Mouse (Mus musculus): Measurements from ENCODE around the gene Ifna12. TPM values are rescaled to one million over a fixed set of nuclear protein-coding genes. Genes with fewer than 3 reads are reported as not detected.
"Not testable (repeated sequence)": the region's sequence is repeated elsewhere in the genome, so short reads cannot be mapped to it uniquely, and the experiment has no call there.

Gene Ifna12
- not detected for total RNA-seq (2021)
- long read RNA-seq, experiment 1, result 0 reads
- long read RNA-seq, experiment 2, result 0 reads

- DNase-seq (ENCODE audit: low spot score in 2 of 2), result no peak
Measured at GRCm38 (mm10) chr4:88603276-88603675, at the start of gene Ifna12. TSS of gene Ifna12 (minus strand) at chr4:88603376.

GRCm38 (mm10) chr4:88644359-88644758, 41.2 kb upstream of the Ifna12 start, which contains the start of gene Ifna13:
TSS of gene Ifna13 (minus strand) at chr4:88644459.
- DNase-seq (ENCODE audit: low spot score in 2 of 2), result no peak

- no peak for DNase-seq (ENCODE audit: low spot score in 2 of 2)
Measured at GRCm38 (mm10) chr4:88642526-88642925, 39.4 kb upstream of the Ifna12 start.

GRCm38 (mm10) chr4:88641077-88641831, 38.1 kb upstream of the Ifna12 start:
- DNase-seq (ENCODE audit: low spot score in 2 of 2), result peak; percentile 91 to 94

GRCm38 (mm10) chr4:88640704-88641076, 37.5 kb upstream of the Ifna12 start:
- DNase-seq (ENCODE audit: low spot score in 2 of 2), result no peak

GRCm38 (mm10) chr4:88634311-88634710, 31.1 kb upstream of the Ifna12 start, which contains the start of gene C87499:
TSS of gene C87499 (minus strand) at chr4:88634411.
- DNase-seq (ENCODE audit: low spot score in 2 of 2), result no peak

- no peak for DNase-seq (ENCODE audit: low spot score in 2 of 2)
Measured at GRCm38 (mm10) chr4:88592285-88592684, 10.9 kb downstream of the Ifna12 start, which contains the start of gene Ifna9. TSS of gene Ifna9 (minus strand) at chr4:88592385.

GRCm38 (mm10) chr4:88571698-88572097, 31.5 kb downstream of the Ifna12 start, which contains the start of gene Ifna14:
TSS of gene Ifna14 (minus strand) at chr4:88571798.
- DNase-seq (ENCODE audit: low spot score in 2 of 2), result no peak

GRCm38 (mm10) chr4:88561791-88562190, 41.4 kb downstream of the Ifna12 start:
- DNase-seq (ENCODE audit: low spot score in 2 of 2), result no peak

- not testable (repeated sequence) for DNase-seq (ENCODE audit: low spot score in 2 of 2)
Measured at GRCm38 (mm10) chr4:88558145-88558544, 45.0 kb downstream of the Ifna12 start, which contains the start of gene Ifna15. TSS of gene Ifna15 (minus strand) at chr4:88558245.

Other genes with a start within 250 kb of the Ifna12 start
- gene Hacd4, start 164.4 kb downstream of the Ifna12 start, total RNA-seq (2021), result 1 to 10 TPM; 1.8 to 3.0 TPM
- gene Ifnb1, start 80.6 kb downstream of the Ifna12 start, total RNA-seq (2021), result not detected
- gene Ifna15, start 45.1 kb downstream of the Ifna12 start, total RNA-seq (2021), result not detected
- gene Ifna14, start 31.6 kb downstream of the Ifna12 start, total RNA-seq (2021), result not detected
- gene Ifna9, start 11.0 kb downstream of the Ifna12 start, total RNA-seq (2021), result not detected
- gene C87499, start 31.0 kb upstream of the Ifna12 start, total RNA-seq (2021), result not detected
- not detected for gene Ifna13, start 41.1 kb upstream of the Ifna12 start, total RNA-seq (2021)
- gene Ifna16, start 73.5 kb upstream of the Ifna12 start, total RNA-seq (2021), result not detected
- not detected for gene Ifna2, start 80.5 kb upstream of the Ifna12 start, total RNA-seq (2021)
- gene Ifnab, start 88.0 kb upstream of the Ifna12 start, total RNA-seq (2021), result not detected
- gene Gm26566, start 118.4 kb upstream of the Ifna12 start, total RNA-seq (2021), result 1 to 10 TPM; 1.1 to 2.1 TPM
- 100 to 1,000 TPM; 105 to 106 TPM for gene Klhl9, start 119.1 kb upstream of the Ifna12 start, total RNA-seq (2021)
- not detected for gene Gm13271, start 151.5 kb upstream of the Ifna12 start, total RNA-seq (2021)
- gene Gm13283, start 156.7 kb upstream of the Ifna12 start, total RNA-seq (2021), result not detected
- gene Gm13290, start 170.5 kb upstream of the Ifna12 start, total RNA-seq (2021), result not detected
- gene Gm13289, start 173.5 kb upstream of the Ifna12 start, total RNA-seq (2021), result not detected
- not detected for gene Gm13272, start 176.5 kb upstream of the Ifna12 start, total RNA-seq (2021)
- not detected for gene Ifnz, start 178.8 kb upstream of the Ifna12 start, total RNA-seq (2021)
- not detected for gene Gm13276, start 182.3 kb upstream of the Ifna12 start, total RNA-seq (2021)
- not detected for gene Gm13277, start 185.3 kb upstream of the Ifna12 start, total RNA-seq (2021)
- not detected for gene Gm13278, start 188.2 kb upstream of the Ifna12 start, total RNA-seq (2021)
- gene Gm13275, start 191.1 kb upstream of the Ifna12 start, total RNA-seq (2021), result not detected
- not detected for gene Gm13279, start 194.0 kb upstream of the Ifna12 start, total RNA-seq (2021)
- gene Gm13285, start 196.3 kb upstream of the Ifna12 start, total RNA-seq (2021), result not detected
- gene Gm13287, start 199.9 kb upstream of the Ifna12 start, total RNA-seq (2021), result not detected
- gene Gm13288, start 202.2 kb upstream of the Ifna12 start, total RNA-seq (2021), result not detected
- gene Ifna7, start 212.9 kb upstream of the Ifna12 start, total RNA-seq (2021), result not detected
- gene Ifna11, start 216.6 kb upstream of the Ifna12 start, total RNA-seq (2021), result not detected
- not detected for gene Ifna6, start 224.0 kb upstream of the Ifna12 start, total RNA-seq (2021)
- gene Ifna5, start 232.1 kb upstream of the Ifna12 start, total RNA-seq (2021), result not detected
- gene Ifna4, start 238.5 kb upstream of the Ifna12 start, total RNA-seq (2021), result not detected
- gene Ifna1, start 246.7 kb upstream of the Ifna12 start, total RNA-seq (2021), result not detected